Mouse (Mus musculus) midbrain, embryonic 15.5 days (tissue): ENCODE data around the gene Lrrk1. TPM values are rescaled to one million over a fixed set of nuclear protein-coding genes. Genes with fewer than 3 reads are reported as not detected.

ENCODE experiments used
- ATAC-seq: fragments of 200-750 bp; cut with Nextera tagmentation; replicated peaks from 2 replicates; pipeline ENCODE4 v1.8.0; 2017; ENCODE audit warnings: moderate TSS enrichment
- H3K27ac ChIP-seq: fragments of 300-500 bp; sonication (generic); 2 replicates; pipeline ENCODE4 v1.5.1; 2015; ENCODE audit warnings: mild to moderate bottlenecking, inconsistent platforms
- H3K27me3 ChIP-seq: fragments of 300-500 bp; sonication (generic); replicated peaks from 2 replicates; pipeline ENCODE4 v1.6.1; 2015; ENCODE audit warnings: inconsistent platforms
- H3K36me3 ChIP-seq: fragments of 300-500 bp; sonication (generic); replicated peaks from 2 replicates; pipeline ENCODE4 v1.6.1; 2015; ENCODE audit warnings: inconsistent platforms
- H3K4me1 ChIP-seq: fragments of 300-500 bp; sonication (generic); 2 replicates; pipeline ENCODE4 v1.6.1; 2015; ENCODE audit warnings: inconsistent platforms
- H3K4me2 ChIP-seq: fragments of 300-500 bp; sonication (generic); 2 replicates; pipeline ENCODE4 v1.6.1; 2015; ENCODE audit warnings: inconsistent platforms, mild to moderate bottlenecking, moderate library complexity
- H3K4me3 ChIP-seq: fragments of 300-500 bp; sonication (generic); 2 replicates; pipeline ENCODE4 v1.5.1; 2015; ENCODE audit warnings: mild to moderate bottlenecking, inconsistent platforms
- H3K9ac ChIP-seq: fragments of 300-500 bp; sonication (generic); 2 replicates; pipeline ENCODE4 v1.6.1; 2015; ENCODE audit warnings: mild to moderate bottlenecking, inconsistent platforms
- H3K9me3 ChIP-seq: fragments of 300-500 bp; sonication (generic); 2 replicates; pipeline ENCODE4 v1.6.1; 2016; ENCODE audit warnings: inconsistent platforms
- WGBS: fragments of 180-500 bp; shearing (Covaris S2); methylation state at CpG from one replicate; pipeline ENCODE4 v1.1.7; 2015; ENCODE audit warnings: mixed read lengths; 5-methylcytosine and 5-hydroxymethylcytosine counted together
- polyA plus RNA-seq: library from polyadenylated mRNA; unstranded; fragments of >200 nt; fragmentation: Nextera tagmentation; extraction: Ambion mirVana; gene quantifications from 2 replicates; pipeline ENCODE4 v1.2.1, GENCODE M21; 2015

Lrrk1 gene
- polyA plus RNA-seq, 1 experiment from 2014 or later, result 3.7 TPM

GRCm38 (mm10) chr7:66254993-66255392 is 133.2 kb downstream of the Lrrk1 start:
- no peak overlapping the region for H3K27ac ChIP-seq
- no peak overlapping the region for H3K4me2 ChIP-seq
- H3K4me3 ChIP-seq, result no peak overlapping the region
- H3K9me3 ChIP-seq, result no peaks in the 10 kb centered on the region
- no peaks in the 10 kb centered on the region for H3K36me3 ChIP-seq
- H3K4me1 ChIP-seq, result no peaks in the 10 kb centered on the region
- ATAC-seq, result no peak
- H3K27me3 ChIP-seq, result no peaks in the 10 kb centered on the region
- 92% methylated on average over 8 of the region's 8 CpGs for WGBS
- no peak overlapping the region for H3K9ac ChIP-seq

- no peaks in the 10 kb centered on the region for H3K27me3 ChIP-seq
- no peaks in the 10 kb centered on the region for H3K4me1 ChIP-seq
- H3K9me3 ChIP-seq, result no peaks in the 10 kb centered on the region
- WGBS, result 89% methylated on average over 8 of the region's 8 CpGs
- no peaks in the 10 kb centered on the region for H3K36me3 ChIP-seq
- H3K9ac ChIP-seq, result no peak overlapping the region
- H3K4me2 ChIP-seq, result no peak overlapping the region
- no peak overlapping the region for H3K27ac ChIP-seq
- ATAC-seq, result no peak
- no peak overlapping the region for H3K4me3 ChIP-seq
Measured at GRCm38 (mm10) chr7:66253975-66254651, 134.0 kb downstream of the Lrrk1 start.

DNA sequence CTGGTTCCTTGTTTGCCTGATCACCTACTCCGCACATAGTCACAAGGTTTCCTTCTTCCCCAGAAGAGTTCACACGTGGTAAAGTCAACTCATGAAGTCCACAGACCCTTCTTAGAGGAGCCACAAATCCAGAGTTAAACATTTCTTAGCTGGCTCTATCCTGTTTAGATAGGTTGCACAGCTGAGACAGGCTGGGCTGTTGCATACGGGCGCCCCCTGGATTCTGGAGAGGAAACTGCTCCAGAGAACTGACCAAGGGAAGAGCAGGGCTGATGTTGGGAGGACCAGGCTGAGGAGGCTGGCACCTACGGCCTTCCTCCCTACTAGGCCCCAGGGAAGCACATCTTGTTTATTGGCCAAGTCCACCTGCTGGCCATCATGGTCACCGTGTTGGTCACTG is 138.1 kb downstream of the Lrrk1 start:
- Histone ChIP-seq H3K4me3 (no peak overlapping the region), H3K27me3 (no peaks in the 10 kb centered on the region), H3K9ac (no peak overlapping the region), H3K36me3 (no peaks in the 10 kb centered on the region), H3K27ac (no peak overlapping the region), H3K9me3 (no peaks in the 10 kb centered on the region), H3K4me2 (no peak overlapping the region), H3K4me1 (peaks cover 26% of the 10 kb centered on the region)
- no peak for ATAC-seq
- WGBS, result 29% methylated on average over 6 of the region's 6 CpGs

GRCm38 (mm10) chr7:66249426-66249825 is 138.7 kb downstream of the Lrrk1 start:
- WGBS, result 97% methylated on average over 3 of the region's 3 CpGs
- no peaks in the 10 kb centered on the region for H3K36me3 ChIP-seq
- ATAC-seq, result no peak

DNA sequence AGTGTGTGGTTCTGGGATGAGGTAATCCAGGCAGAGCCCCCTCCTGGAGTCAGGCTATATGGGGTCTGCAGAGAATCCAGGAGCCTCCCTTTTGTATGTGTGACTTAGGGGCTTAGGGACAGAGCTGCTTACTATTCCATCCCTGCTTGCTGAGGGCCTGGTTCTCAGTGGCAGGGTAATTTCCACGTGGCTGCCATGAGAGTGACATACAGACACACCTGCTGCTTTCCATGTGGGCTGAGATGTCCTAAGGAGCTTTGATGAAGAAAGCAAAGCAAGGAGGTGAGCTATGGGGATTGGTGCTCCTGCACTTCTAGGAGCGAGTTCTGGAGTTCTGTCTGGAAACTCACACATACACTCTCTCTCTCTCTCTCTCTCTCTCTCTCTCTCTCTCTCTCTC is 139.1 kb downstream of the Lrrk1 start:
- Histone ChIP-seq H3K27ac (no peak overlapping the region), H3K4me2 (no peak overlapping the region)
- WGBS, result 62% methylated on average over 2 of the region's 2 CpGs

More at GRCm38 (mm10) chr7:66249426-66249825, 138.7 kb downstream of the Lrrk1 start:
- Histone ChIP-seq H3K27ac (no peak overlapping the region), H3K4me2 (no peak overlapping the region), H3K4me1 (peaks cover 26% of the 10 kb centered on the region), H3K27me3 (no peaks in the 10 kb centered on the region), H3K9me3 (no peaks in the 10 kb centered on the region), H3K4me3 (no peak overlapping the region), H3K9ac (no peak overlapping the region)

DNA sequence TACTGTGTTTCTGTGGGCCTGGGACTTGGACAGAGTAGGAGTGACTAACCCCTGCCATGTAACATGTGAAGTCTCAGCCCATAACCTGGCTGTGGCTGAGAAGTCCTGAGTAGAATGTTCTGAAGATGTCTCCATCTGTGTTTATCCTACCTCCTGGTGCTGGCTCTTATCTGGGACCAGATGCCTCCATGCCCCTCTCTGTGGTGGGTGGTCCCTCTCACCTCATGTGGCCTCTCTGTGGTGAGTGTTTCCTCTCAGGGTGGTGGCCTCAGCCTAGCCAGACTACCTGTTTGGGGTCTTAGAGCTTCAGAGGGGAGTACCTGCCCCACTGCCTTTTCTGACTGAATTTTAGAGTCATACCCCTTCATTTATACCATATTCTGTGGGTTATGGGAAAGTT is 139.9 kb downstream of the Lrrk1 start:
- ATAC-seq, result 0 out of 2 replicates have a peak, but pooled peaks have one; percentile 1
- H3K4me3 ChIP-seq, result no peak overlapping the region
- H3K27ac ChIP-seq, result peak overlapping the region; percentile 67
- H3K27me3 ChIP-seq, result no peaks in the 10 kb centered on the region
- H3K4me2 ChIP-seq, result no peak overlapping the region
- H3K9me3 ChIP-seq, result no peaks in the 10 kb centered on the region
- H3K9ac ChIP-seq, result no peak overlapping the region
- no peaks in the 10 kb centered on the region for H3K36me3 ChIP-seq
- peaks cover 26% of the 10 kb centered on the region for H3K4me1 ChIP-seq

More for the DNA sequence above, 139.1 kb downstream of the Lrrk1 start:
- H3K9ac ChIP-seq, result no peak overlapping the region
- H3K4me1 ChIP-seq, result peaks cover 26% of the 10 kb centered on the region
- no peak overlapping the region for H3K4me3 ChIP-seq
- H3K36me3 ChIP-seq, result no peaks in the 10 kb centered on the region
- no peaks in the 10 kb centered on the region for H3K27me3 ChIP-seq
- ATAC-seq, result no peak
- H3K9me3 ChIP-seq, result no peaks in the 10 kb centered on the region

- Histone ChIP-seq H3K27me3 (no peaks in the 10 kb centered on the region), H3K9me3 (no peaks in the 10 kb centered on the region), H3K4me1 (peaks cover 26% of the 10 kb centered on the region), H3K36me3 (no peaks in the 10 kb centered on the region), H3K9ac (no peak overlapping the region), H3K4me2 (peak overlapping the region; percentile 14; the same call in 1 of the 2 replicates), H3K4me3 (no peak overlapping the region), H3K27ac (peak overlapping the region; percentile 67)
- 16% methylated on average over 12 of the region's 12 CpGs for WGBS
- ATAC-seq, result peak; percentile 91
Measured at GRCm38 (mm10) chr7:66247274-66248021, 140.7 kb downstream of the Lrrk1 start.

GRCm38 (mm10) chr7:66246716-66247235 is 141.4 kb downstream of the Lrrk1 start:
- ATAC-seq, result 0 out of 2 replicates have a peak, but pooled peaks have one; percentile 35
- WGBS, result 27% methylated on average over 11 of the region's 11 CpGs
- Histone ChIP-seq H3K9ac (no peak overlapping the region), H3K9me3 (no peaks in the 10 kb centered on the region), H3K27ac (peak overlapping the region; percentile 67), H3K27me3 (no peaks in the 10 kb centered on the region), H3K4me3 (no peak overlapping the region), H3K4me2 (no peak overlapping the region), H3K36me3 (no peaks in the 10 kb centered on the region), H3K4me1 (peaks cover 26% of the 10 kb centered on the region)

GRCm38 (mm10) chr7:66245646-66246045 is 142.5 kb downstream of the Lrrk1 start:
- H3K4me2 ChIP-seq, result no peak overlapping the region
- no peaks in the 10 kb centered on the region for H3K27me3 ChIP-seq
- no peaks in the 10 kb centered on the region for H3K36me3 ChIP-seq
- 83% methylated on average over 5 of the region's 5 CpGs for WGBS
- no peak overlapping the region for H3K27ac ChIP-seq
- no peaks in the 10 kb centered on the region for H3K9me3 ChIP-seq
- no peak overlapping the region for H3K9ac ChIP-seq
- H3K4me3 ChIP-seq, result no peak overlapping the region
- ATAC-seq, result no peak
- peaks cover 26% of the 10 kb centered on the region for H3K4me1 ChIP-seq

DNA sequence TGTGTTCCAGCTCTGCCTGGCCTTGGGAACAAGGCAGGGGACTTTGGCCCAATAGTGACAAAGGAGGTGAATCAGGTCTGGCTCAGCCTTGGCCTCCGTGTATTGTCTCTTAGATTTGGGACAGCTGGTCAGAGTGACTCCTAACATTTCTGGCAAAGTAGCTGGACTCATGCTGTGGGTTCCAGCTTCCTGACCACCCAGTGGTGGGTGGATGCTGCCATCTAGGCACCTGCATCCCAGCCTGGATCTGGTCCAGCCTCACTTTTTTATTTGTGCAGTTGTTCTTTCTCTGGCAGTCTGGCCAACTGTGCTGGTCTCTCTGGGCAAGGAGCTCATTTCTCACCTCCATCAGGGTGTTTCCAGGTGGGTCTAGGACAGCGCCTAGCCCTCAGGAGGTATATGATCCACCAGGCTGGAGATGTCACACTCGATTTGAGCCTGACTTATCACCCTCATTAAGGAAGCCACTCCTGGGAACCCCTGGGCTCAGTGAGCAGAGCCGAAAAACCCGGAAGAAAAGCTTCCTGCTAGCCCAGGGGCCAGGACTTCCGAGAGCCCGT is 144.3 kb downstream of the Lrrk1 start:
- no peak overlapping the region for H3K27ac ChIP-seq
- no peak for ATAC-seq
- H3K4me2 ChIP-seq, result no peak overlapping the region
- H3K36me3 ChIP-seq, result no peaks in the 10 kb centered on the region
- H3K4me3 ChIP-seq, result no peak overlapping the region
- no peak overlapping the region for H3K9ac ChIP-seq
- no peaks in the 10 kb centered on the region; the same call in 1 of the 2 replicates for H3K9me3 ChIP-seq
- 82% methylated on average over 7 of the region's 7 CpGs for WGBS
- no peaks in the 10 kb centered on the region for H3K27me3 ChIP-seq
- peaks cover 23% of the 10 kb centered on the region for H3K4me1 ChIP-seq

GRCm38 (mm10) chr7:66241855-66242412 is 146.2 kb downstream of the Lrrk1 start:
- Histone ChIP-seq H3K9me3 (no peaks in the 10 kb centered on the region; the same call in 1 of the 2 replicates), H3K27me3 (no peaks in the 10 kb centered on the region), H3K27ac (no peak overlapping the region), H3K4me3 (no peak overlapping the region), H3K36me3 (no peaks in the 10 kb centered on the region), H3K9ac (no peak overlapping the region), H3K4me1 (peaks cover 4% of the 10 kb centered on the region), H3K4me2 (no peak overlapping the region)
- WGBS, result 91% methylated on average over 4 of the region's 4 CpGs
- no peak for ATAC-seq

DNA sequence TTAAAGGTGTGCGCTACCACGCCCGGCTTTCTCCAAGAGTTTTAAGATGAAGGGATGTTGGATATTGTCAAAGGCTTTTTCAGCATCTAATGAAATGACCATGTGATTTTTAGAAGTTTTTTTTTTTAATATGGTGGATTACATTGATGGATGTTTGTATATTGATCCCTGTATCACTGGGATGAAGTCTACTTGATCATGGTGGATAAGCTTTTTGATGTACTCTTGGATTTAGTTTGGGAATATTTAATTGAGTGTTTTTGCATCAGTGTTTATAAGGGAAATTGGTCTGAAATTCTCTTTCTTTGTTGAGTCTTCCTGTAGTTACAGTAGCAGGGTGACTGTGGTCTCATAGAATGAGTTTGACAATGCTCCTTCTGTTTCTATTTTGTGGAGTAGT is 150.0 kb downstream of the Lrrk1 start:
- Histone ChIP-seq H3K36me3 (no peaks in the 10 kb centered on the region), H3K27ac (no peak overlapping the region), H3K9me3 (no peaks in the 10 kb centered on the region; the same call in 1 of the 2 replicates), H3K27me3 (no peaks in the 10 kb centered on the region), H3K9ac (no peak overlapping the region), H3K4me2 (no peak overlapping the region), H3K4me1 (no peaks in the 10 kb centered on the region), H3K4me3 (no peak overlapping the region)
- ATAC-seq, result no peak
- WGBS, result 98% methylated on average over 3 of the region's 3 CpGs
